Mouse (Mus musculus) adrenal gland, adult 8-10 months (tissue): ENCODE data around the gene Slc4a1. TPM values are rescaled to one million over a fixed set of nuclear protein-coding genes. Genes with fewer than 3 reads are reported as not detected.
"Not testable (repeated sequence)": the region's sequence is repeated elsewhere in the genome, so short reads cannot be mapped to it uniquely, and the experiment has no call there.

Experiments
- DNase-seq: peaks from one replicate; pipeline ENCODE4 v3.0.0; 2022
- total RNA-seq, 4 experiments: library from RNA; stranded (reverse); gene quantifications; 2 replicates each; pipeline ENCODE4 v1.2.4; 2022

Gene Slc4a1
- total RNA-seq = under 1 TPM; 0.06 to 0.70 (median 0.31) TPM

GRCm38 (mm10) chr11:102366103-102366502, at the start of gene Slc4a1:
Gene Slc4a1 (minus strand): TSS chr11:102366203.
- DNase-seq = not testable (repeated sequence)

GRCm38 (mm10) chr11:102415034-102415802, 49.2 kb upstream of the Slc4a1 start:
- no peak for DNase-seq

GRCm38 (mm10) chr11:102413059-102413458, 47.1 kb upstream of the Slc4a1 start:
- no peak for DNase-seq

GRCm38 (mm10) chr11:102411704-102412103, 45.7 kb upstream of the Slc4a1 start:
- peak; percentile 87 for DNase-seq

- no peak for DNase-seq
These were observed 45.1 kb upstream of the Slc4a1 start for GRCm38 (mm10) chr11:102411061-102411460.

GRCm38 (mm10) chr11:102410345-102410744, 44.3 kb upstream of the Slc4a1 start:
- not testable (repeated sequence) for DNase-seq

GRCm38 (mm10) chr11:102409795-102410330, 43.9 kb upstream of the Slc4a1 start:
- no peak for DNase-seq

GRCm38 (mm10) chr11:102408888-102409794, 43.1 kb upstream of the Slc4a1 start:
- DNase-seq = no peak

- DNase-seq = peak; percentile 98
These were observed 42.4 kb upstream of the Slc4a1 start for GRCm38 (mm10) chr11:102408344-102408876.

GRCm38 (mm10) chr11:102407834-102408215, 41.8 kb upstream of the Slc4a1 start, which contains the start of gene Slc25a39:
Gene Slc25a39 (minus strand): TSS chr11:102407946.
- no peak for DNase-seq

GRCm38 (mm10) chr11:102406900-102407833, 41.2 kb upstream of the Slc4a1 start:
- DNase-seq = peak; percentile 80

GRCm38 (mm10) chr11:102406401-102406800, 40.4 kb upstream of the Slc4a1 start:
- DNase-seq = no peak

- no peak for DNase-seq
These were observed 39.7 kb upstream of the Slc4a1 start for GRCm38 (mm10) chr11:102405544-102406285.

GRCm38 (mm10) chr11:102404161-102405010, 38.4 kb upstream of the Slc4a1 start:
- DNase-seq = no peak

GRCm38 (mm10) chr11:102403657-102404056, 37.7 kb upstream of the Slc4a1 start:
- no peak for DNase-seq

- no peak for DNase-seq
These were observed 36.0 kb upstream of the Slc4a1 start for GRCm38 (mm10) chr11:102401898-102402500.

- no peak for DNase-seq
These were observed 34.6 kb upstream of the Slc4a1 start for GRCm38 (mm10) chr11:102400513-102401084.

GRCm38 (mm10) chr11:102399610-102400072, 33.6 kb upstream of the Slc4a1 start:
- DNase-seq = no peak

GRCm38 (mm10) chr11:102399107-102399506, 33.1 kb upstream of the Slc4a1 start:
- no peak for DNase-seq
